Mouse (Mus musculus): ENCODE results near the gene H2-Ob. TPM values are rescaled to one million over a fixed set of nuclear protein-coding genes. Genes with fewer than 3 reads are reported as not detected.

Gene H2-Ob
- total and polyA plus RNA-seq, 2 experiments from 2014 or later = 0.13 to 0.42 TPM

GRCm38 (mm10) chr17:34263068-34263467 lies 24.4 kb downstream of the H2-Ob start:
- Histone ChIP-seq H3K4me1 (ENCODE audit: insufficient read depth, low read length) (peaks cover 8% of the 10 kb centered on the region; the same call in 1 of the 2 replicates), H3K27me3 (ENCODE audit: insufficient read depth, low read length) (peaks cover 10% of the 10 kb centered on the region), H3K4me3 (ENCODE audit: low read length) (peak overlapping the region; percentile 42), H3K36me3 (ENCODE audit: insufficient read depth, low read length) (no peaks in the 10 kb centered on the region), H3K9ac (replicated peaks; ENCODE audit: low read length) (no peak overlapping the region), H3K27ac (no peak overlapping the region), H3K4me2 (ENCODE audit: low read depth, low read length) (peak overlapping the region; percentile 88), H3K9me3 (ENCODE audit: low read length) (no peaks in the 10 kb centered on the region)
- no peak for TF ChIP-seq CTCF (IDR thresholded peaks at IDR 0.05; ENCODE audit: low read depth)
- 2% methylated on average over 8 of the region's 8 CpGs for WGBS
- ATAC-seq (peak; percentile 83), DNase-seq (ENCODE audit: low spot score) (peak; percentile 93)

- H3K36me3 ChIP-seq (ENCODE audit: insufficient read depth, low read length) = no peaks in the 10 kb centered on the region
- no peak overlapping the region for H3K9ac ChIP-seq (replicated peaks; ENCODE audit: low read length)
- TF ChIP-seq CTCF (IDR thresholded peaks at IDR 0.05; ENCODE audit: low read depth) = no peak
- peak overlapping the region; percentile 42 for H3K4me3 ChIP-seq (ENCODE audit: low read length)
- ATAC-seq (no peak), DNase-seq (ENCODE audit: low spot score) (peak; percentile 37)
- H3K4me2 ChIP-seq (ENCODE audit: low read depth, low read length) = peak overlapping the region; percentile 88
- WGBS = 4% methylated on average over 14 of the region's 14 CpGs
- H3K4me1 ChIP-seq (ENCODE audit: insufficient read depth, low read length) = peaks cover 8% of the 10 kb centered on the region; the same call in 1 of the 2 replicates
- peaks cover 10% of the 10 kb centered on the region for H3K27me3 ChIP-seq (ENCODE audit: insufficient read depth, low read length)
- no peak overlapping the region for H3K27ac ChIP-seq
- H3K9me3 ChIP-seq (ENCODE audit: low read length) = no peaks in the 10 kb centered on the region
These were observed 25.2 kb downstream of the H2-Ob start for GRCm38 (mm10) chr17:34263811-34264371.

DNA sequence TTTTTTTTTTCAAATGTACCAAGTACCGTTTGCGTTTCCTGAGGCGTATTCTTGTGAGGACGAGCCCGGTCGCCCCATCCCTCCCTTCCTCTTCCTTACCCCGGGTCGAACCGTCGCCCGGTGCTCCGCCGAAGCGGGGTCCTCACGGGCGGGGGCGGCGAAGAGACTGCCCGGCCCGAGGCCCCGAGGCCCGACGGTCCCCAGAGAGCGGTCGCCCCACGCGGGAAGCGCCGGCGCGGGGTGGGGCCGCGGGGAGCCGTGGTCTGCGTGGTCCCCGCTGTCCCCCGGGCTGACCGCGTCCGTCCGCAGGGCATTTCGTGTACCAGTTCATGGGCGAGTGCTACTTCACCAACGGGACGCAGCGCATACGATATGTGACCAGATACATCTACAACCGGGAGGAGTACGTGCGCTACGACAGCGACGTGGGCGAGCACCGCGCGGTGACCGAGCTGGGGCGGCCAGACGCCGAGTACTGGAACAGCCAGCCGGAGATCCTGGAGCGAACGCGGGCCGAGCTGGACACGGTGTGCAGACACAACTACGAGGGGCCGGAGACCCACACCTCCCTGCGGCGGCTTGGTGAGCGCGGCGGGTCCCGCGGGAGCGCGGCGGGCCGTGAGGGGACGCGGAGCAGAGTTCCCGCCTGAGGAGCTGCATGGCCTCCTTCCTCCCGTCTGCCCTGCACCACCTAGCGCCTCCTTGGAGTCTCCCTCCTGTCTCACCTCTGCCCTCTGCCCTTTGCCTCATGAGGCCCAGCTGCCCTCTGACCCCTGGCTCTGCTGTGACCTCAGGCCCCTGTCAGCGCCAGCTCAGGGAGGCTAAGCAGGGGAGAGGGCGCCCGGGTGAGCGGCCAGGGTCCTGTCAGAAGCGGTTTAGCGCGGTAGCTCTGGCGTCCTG lies 26.0 kb downstream of the H2-Ob start:
- ATAC-seq (no peak), DNase-seq (ENCODE audit: low spot score) (peak; percentile 34)
- no peaks in the 10 kb centered on the region for H3K9me3 ChIP-seq (ENCODE audit: low read length)
- peaks cover 10% of the 10 kb centered on the region for H3K27me3 ChIP-seq (ENCODE audit: insufficient read depth, low read length)
- peak overlapping the region; percentile 88 for H3K4me2 ChIP-seq (ENCODE audit: low read depth, low read length)
- no peak overlapping the region for H3K27ac ChIP-seq
- WGBS = under 1% methylated on average over 85 of the region's 93 CpGs
- H3K36me3 ChIP-seq (ENCODE audit: insufficient read depth, low read length) = no peaks in the 10 kb centered on the region
- H3K9ac ChIP-seq (replicated peaks; ENCODE audit: low read length) = peak overlapping the region; percentile 46
- H3K4me1 ChIP-seq (ENCODE audit: insufficient read depth, low read length) = peaks cover 8% of the 10 kb centered on the region; the same call in 1 of the 2 replicates
- no peak for TF ChIP-seq CTCF (IDR thresholded peaks at IDR 0.05; ENCODE audit: low read depth)
- H3K4me3 ChIP-seq (ENCODE audit: low read length) = peak overlapping the region; percentile 42

GRCm38 (mm10) chr17:34268262-34268661 lies 29.6 kb downstream of the H2-Ob start:
- ATAC-seq = no peak
- H3K9me3 ChIP-seq (ENCODE audit: low read length) = no peaks in the 10 kb centered on the region
- no peak overlapping the region for H3K27ac ChIP-seq
- no peak for DNase-seq (ENCODE audit: low spot score)
- no peak for TF ChIP-seq CTCF (IDR thresholded peaks at IDR 0.05; ENCODE audit: low read depth)
- 76% methylated on average over 2 of the region's 2 CpGs for WGBS
- no peaks in the 10 kb centered on the region for H3K36me3 ChIP-seq (ENCODE audit: insufficient read depth, low read length)
- peaks cover 10% of the 10 kb centered on the region for H3K27me3 ChIP-seq (ENCODE audit: insufficient read depth, low read length)
- peaks cover 8% of the 10 kb centered on the region; the same call in 1 of the 2 replicates for H3K4me1 ChIP-seq (ENCODE audit: insufficient read depth, low read length)
- no peak overlapping the region for H3K9ac ChIP-seq (replicated peaks; ENCODE audit: low read length)
- H3K4me3 ChIP-seq (ENCODE audit: low read length) = no peak overlapping the region
- H3K4me2 ChIP-seq (ENCODE audit: low read depth, low read length) = no peak overlapping the region

GRCm38 (mm10) chr17:34268748-34269147 lies 30.0 kb downstream of the H2-Ob start:
- WGBS = 91% methylated on average over 2 of the region's 2 CpGs
- no peaks in the 10 kb centered on the region for H3K36me3 ChIP-seq (ENCODE audit: insufficient read depth, low read length)
- DNase-seq (ENCODE audit: low spot score) (no peak), ATAC-seq (no peak)
- no peak overlapping the region for H3K9ac ChIP-seq (replicated peaks; ENCODE audit: low read length)
- H3K9me3 ChIP-seq (ENCODE audit: low read length) = no peaks in the 10 kb centered on the region
- no peak overlapping the region for H3K27ac ChIP-seq
- peaks cover 8% of the 10 kb centered on the region; the same call in 1 of the 2 replicates for H3K4me1 ChIP-seq (ENCODE audit: insufficient read depth, low read length)
- H3K4me3 ChIP-seq (ENCODE audit: low read length) = no peak overlapping the region
- no peak overlapping the region for H3K4me2 ChIP-seq (ENCODE audit: low read depth, low read length)
- TF ChIP-seq CTCF (IDR thresholded peaks at IDR 0.05; ENCODE audit: low read depth) = no peak
- peaks cover 10% of the 10 kb centered on the region for H3K27me3 ChIP-seq (ENCODE audit: insufficient read depth, low read length)

- Histone ChIP-seq H3K4me2 (ENCODE audit: low read depth, low read length) (no peak overlapping the region), H3K9me3 (ENCODE audit: low read length) (no peaks in the 10 kb centered on the region), H3K4me1 (ENCODE audit: insufficient read depth, low read length) (peaks cover 3% of the 10 kb centered on the region; the same call in 1 of the 2 replicates), H3K9ac (replicated peaks; ENCODE audit: low read length) (no peak overlapping the region), H3K27me3 (ENCODE audit: insufficient read depth, low read length) (peaks cover 6% of the 10 kb centered on the region; the same call in 1 of the 2 replicates), H3K27ac (no peak overlapping the region), H3K36me3 (ENCODE audit: insufficient read depth, low read length) (no peaks in the 10 kb centered on the region), H3K4me3 (ENCODE audit: low read length) (no peak overlapping the region)
- whole genome bisulfite sequencing = 77% methylated on average over 4 of the region's 4 CpGs
- no peak for TF ChIP-seq CTCF (IDR thresholded peaks at IDR 0.05; ENCODE audit: low read depth)
- ATAC-seq (no peak), DNase-seq (ENCODE audit: low spot score) (no peak)
These were observed 31.1 kb downstream of the H2-Ob start for GRCm38 (mm10) chr17:34269817-34270216.

Measured in hindbrain, postnatal 0 days (tissue).